Mouse (Mus musculus): Measurements from ENCODE around the gene Cntn5. TPM values are rescaled to one million over a fixed set of nuclear protein-coding genes. Genes with fewer than 3 reads are reported as not detected.

Gene Cntn5
- polyA plus RNA-seq, 1 experiment: not detected

- TF ChIP-seq USF1 (IDR thresholded peaks at IDR 0.05; ENCODE audit: low read depth): no peak
- TF ChIP-seq E2F4 (IDR thresholded peaks at IDR 0.05; ENCODE audit: insufficient read depth): no peak
- TF ChIP-seq POLR2AphosphoS2 (IDR thresholded peaks at IDR 0.05; ENCODE audit: insufficient read length, low read depth): no peak
- no peak for TF ChIP-seq SRF (IDR thresholded peaks at IDR 0.05; ENCODE audit: control insufficient read depth, insufficient read length, low read depth)
- no peak for TF ChIP-seq TCF12 (IDR thresholded peaks at IDR 0.05; ENCODE audit: insufficient read depth, poor library complexity, severe bottlenecking)
- TF ChIP-seq POLR2A (IDR thresholded peaks at IDR 0.05; ENCODE audit: insufficient read length, low read depth): no peak
- TF ChIP-seq MYOD1 (IDR thresholded peaks at IDR 0.05; ENCODE audit: control insufficient read depth in 1 of 3, insufficient read length in 2 of 3, low read depth in 2 of 3): no peak
- TF ChIP-seq MAX (IDR thresholded peaks at IDR 0.05; ENCODE audit: low read depth): no peak
- no peak for TF ChIP-seq REST (IDR thresholded peaks at IDR 0.05; ENCODE audit: insufficient read depth, insufficient read length)
- TF ChIP-seq CEBPB (IDR thresholded peaks at IDR 0.05; ENCODE audit: insufficient read depth, poor library complexity, severe bottlenecking): no peak
- no peak for TF ChIP-seq MYOG (IDR thresholded peaks at IDR 0.05; ENCODE audit: control insufficient read depth in 1 of 3, insufficient read depth in 1 of 3, insufficient read length in 2 of 3, low read depth in 2 of 3)
- TF ChIP-seq TCF3 (IDR thresholded peaks at IDR 0.05; ENCODE audit: insufficient read length, low read depth): no peak
- Histone ChIP-seq H3ac (ENCODE audit: control insufficient read depth, insufficient read length) (no peak overlapping the region), H3K4me3 (no peak overlapping the region), H3K4me2 (ENCODE audit: low read depth) (no peak overlapping the region), H3K27me3 (ENCODE audit: control insufficient read depth, insufficient read depth, insufficient read length) (no peaks in the 10 kb centered on the region), H3K79me2 (ENCODE audit: control insufficient read depth, insufficient read depth) (no peaks in the 10 kb centered on the region), H3K36me3 (ENCODE audit: control insufficient read depth, insufficient read depth) (no peaks in the 10 kb centered on the region)
These were observed 859.4 kb downstream of the Cntn5 start for GRCm38 (mm10) chr9:10044969-10045789.

GRCm38 (mm10) chr9:10043001-10043400 lies 861.6 kb downstream of the Cntn5 start:
- H3K36me3 ChIP-seq (ENCODE audit: control insufficient read depth, insufficient read depth): no peaks in the 10 kb centered on the region
- no peak overlapping the region for H3K4me2 ChIP-seq (ENCODE audit: low read depth)
- H3K4me3 ChIP-seq: no peak overlapping the region
- no peak overlapping the region for H3ac ChIP-seq (ENCODE audit: control insufficient read depth, insufficient read length)
- no peaks in the 10 kb centered on the region for H3K79me2 ChIP-seq (ENCODE audit: control insufficient read depth, insufficient read depth)
- no peaks in the 10 kb centered on the region for H3K27me3 ChIP-seq (ENCODE audit: control insufficient read depth, insufficient read depth, insufficient read length)
- TF ChIP-seq TCF3 (IDR thresholded peaks at IDR 0.05; ENCODE audit: insufficient read length, low read depth) (no peak), MYOG (IDR thresholded peaks at IDR 0.05; ENCODE audit: control insufficient read depth in 1 of 3, insufficient read depth in 1 of 3, insufficient read length in 2 of 3, low read depth in 2 of 3) (no peak), CEBPB (IDR thresholded peaks at IDR 0.05; ENCODE audit: insufficient read depth, poor library complexity, severe bottlenecking) (no peak), SRF (IDR thresholded peaks at IDR 0.05; ENCODE audit: control insufficient read depth, insufficient read length, low read depth) (no peak), MYOD1 (IDR thresholded peaks at IDR 0.05; ENCODE audit: control insufficient read depth in 1 of 3, insufficient read length in 2 of 3, low read depth in 2 of 3) (no peak), MAX (IDR thresholded peaks at IDR 0.05; ENCODE audit: low read depth) (no peak), POLR2A (IDR thresholded peaks at IDR 0.05; ENCODE audit: insufficient read length, low read depth) (no peak), E2F4 (IDR thresholded peaks at IDR 0.05; ENCODE audit: insufficient read depth) (no peak), POLR2AphosphoS2 (IDR thresholded peaks at IDR 0.05; ENCODE audit: insufficient read length, low read depth) (no peak), TCF12 (IDR thresholded peaks at IDR 0.05; ENCODE audit: insufficient read depth, poor library complexity, severe bottlenecking) (no peak), USF1 (IDR thresholded peaks at IDR 0.05; ENCODE audit: low read depth) (no peak), REST (IDR thresholded peaks at IDR 0.05; ENCODE audit: insufficient read depth, insufficient read length) (no peak)

- H3K27me3 ChIP-seq (ENCODE audit: control insufficient read depth, insufficient read depth, insufficient read length): no peaks in the 10 kb centered on the region
- no peak for TF ChIP-seq MYOG (IDR thresholded peaks at IDR 0.05; ENCODE audit: control insufficient read depth in 1 of 3, insufficient read depth in 1 of 3, insufficient read length in 2 of 3, low read depth in 2 of 3)
- no peak for TF ChIP-seq REST (IDR thresholded peaks at IDR 0.05; ENCODE audit: insufficient read depth, insufficient read length)
- no peak for TF ChIP-seq USF1 (IDR thresholded peaks at IDR 0.05; ENCODE audit: low read depth)
- no peak for TF ChIP-seq MAX (IDR thresholded peaks at IDR 0.05; ENCODE audit: low read depth)
- no peaks in the 10 kb centered on the region for H3K79me2 ChIP-seq (ENCODE audit: control insufficient read depth, insufficient read depth)
- H3ac ChIP-seq (ENCODE audit: control insufficient read depth, insufficient read length): no peak overlapping the region
- no peak overlapping the region for H3K4me3 ChIP-seq
- H3K36me3 ChIP-seq (ENCODE audit: control insufficient read depth, insufficient read depth): no peaks in the 10 kb centered on the region
- H3K4me2 ChIP-seq (ENCODE audit: low read depth): no peak overlapping the region
These were observed 889.4 kb downstream of the Cntn5 start for GRCm38 (mm10) chr9:10015129-10015528.

GRCm38 (mm10) chr9:9984028-9984427 lies 920.5 kb downstream of the Cntn5 start:
- Histone ChIP-seq H3K79me2 (ENCODE audit: control insufficient read depth, insufficient read depth) (no peaks in the 10 kb centered on the region), H3K27me3 (ENCODE audit: control insufficient read depth, insufficient read depth, insufficient read length) (no peaks in the 10 kb centered on the region), H3K4me2 (ENCODE audit: low read depth) (no peak overlapping the region), H3K4me3 (no peak overlapping the region), H3ac (ENCODE audit: control insufficient read depth, insufficient read length) (no peak overlapping the region), H3K36me3 (ENCODE audit: control insufficient read depth, insufficient read depth) (no peaks in the 10 kb centered on the region)
- no peak for TF ChIP-seq CEBPB (IDR thresholded peaks at IDR 0.05; ENCODE audit: insufficient read depth, poor library complexity, severe bottlenecking)
- TF ChIP-seq E2F4 (IDR thresholded peaks at IDR 0.05; ENCODE audit: insufficient read depth): no peak
- no peak for TF ChIP-seq USF1 (IDR thresholded peaks at IDR 0.05; ENCODE audit: low read depth)
- TF ChIP-seq REST (IDR thresholded peaks at IDR 0.05; ENCODE audit: insufficient read depth, insufficient read length): no peak
- TF ChIP-seq POLR2A (IDR thresholded peaks at IDR 0.05; ENCODE audit: insufficient read length, low read depth): no peak
- no peak for TF ChIP-seq MYOG (IDR thresholded peaks at IDR 0.05; ENCODE audit: control insufficient read depth in 1 of 3, insufficient read depth in 1 of 3, insufficient read length in 2 of 3, low read depth in 2 of 3)
- TF ChIP-seq TCF12 (IDR thresholded peaks at IDR 0.05; ENCODE audit: insufficient read depth, poor library complexity, severe bottlenecking): no peak
- TF ChIP-seq SRF (IDR thresholded peaks at IDR 0.05; ENCODE audit: control insufficient read depth, insufficient read length, low read depth): no peak
- no peak for TF ChIP-seq POLR2AphosphoS2 (IDR thresholded peaks at IDR 0.05; ENCODE audit: insufficient read length, low read depth)
- no peak for TF ChIP-seq MAX (IDR thresholded peaks at IDR 0.05; ENCODE audit: low read depth)
- TF ChIP-seq TCF3 (IDR thresholded peaks at IDR 0.05; ENCODE audit: insufficient read length, low read depth): no peak
- TF ChIP-seq MYOD1 (IDR thresholded peaks at IDR 0.05; ENCODE audit: control insufficient read depth in 1 of 3, insufficient read length in 2 of 3, low read depth in 2 of 3): no peak

Data from myocyte (in vitro differentiated cells).